16 mouse cellular contexts compared by ENCODE assay signal in the genomic region with DNA sequence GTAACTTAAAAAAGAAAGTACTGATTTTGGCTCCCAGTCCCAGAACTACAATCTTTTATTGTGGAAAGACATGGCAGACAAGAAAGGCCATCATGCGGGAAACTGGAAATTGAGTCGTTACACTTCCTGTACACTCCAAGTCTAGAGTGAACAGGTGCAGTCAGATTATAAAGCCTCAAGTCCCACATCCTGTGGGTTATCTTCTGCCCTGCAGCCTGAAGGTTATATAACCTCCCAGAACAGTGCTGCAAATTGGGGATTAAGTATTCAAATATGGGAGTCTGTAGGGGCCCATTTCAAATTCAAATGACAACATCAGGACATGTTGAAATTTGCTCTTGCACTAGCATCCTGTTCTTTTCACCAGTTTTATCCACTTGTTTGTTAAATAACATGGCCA.
DNase-seq lines count a peak whose midpoint lies in the region; ATAC-seq lines count a peak whose summit lies in the region.
"Had no signal": no experiment of that assay in that cellular context is flagged by ENCODE, and none has a peak within 500 bp of the region (broad histone marks: within the 10 kb centered on the region; RNA-seq: fewer than 3 reads in every experiment).

No protein-coding gene starts in this region.

- peak; percentile 21 for DNase-seq in thymus, postnatal 14 days
- DNase-seq in thymus, postnatal 4 days, result no peak
- DNase-seq in MEL-GATA-1-ER (ENCODE audit: extremely low read depth, low read depth), result peak; percentile 54
- no peak for DNase-seq in kidney, postnatal 10 days
- DNase-seq in MN1 (ENCODE audit: low spot score), result no peak
- DNase-seq: cerebellum, adult 9-10 months; gastrocnemius, postnatal 14 days; heart, adult 2 months; heart, postnatal 4 days; kidney, adult 2 months; kidney, postnatal 14 days; lung, adult 18-20 months; lung, postnatal 14 days had no signal

- peak; percentile 90 to 92 for ATAC-seq in hematopoietic stem cell, adult 5-6 weeks (replicated peaks in 1 of 2; ENCODE audit: insufficient read depth in 1 of 2, low FRiP score in 2 of 2, low TSS enrichment in 1 of 2, low read depth in 1 of 2, poor library complexity in 2 of 2, severe bottlenecking in 2 of 2)
- no peak for ATAC-seq in frontal cortex, adult (ENCODE audit: low TSS enrichment)
- ATAC-seq: forebrain, embryonic 13.5 days had no signal

Comparison
In these comparisons a context has a peak if more than half of its experiments do, and no peak if none do; other contexts are left out.
1. DNase-seq: peak in thymus, postnatal 14 days (single experiment) and MEL-GATA-1-ER (single experiment); none in thymus, postnatal 4 days (single experiment), kidney, postnatal 10 days (single experiment) and MN1 (single experiment).